Mouse (Mus musculus): ENCODE measurements around the gene Gm10024. TPM values are rescaled to one million over a fixed set of nuclear protein-coding genes. Genes with fewer than 3 reads are reported as not detected.
"Not testable (repeated sequence)": the region's sequence is repeated elsewhere in the genome, so short reads cannot be mapped to it uniquely, and the experiment has no call there.

The Gm10024 gene
- polyA plus RNA-seq, 1 experiment: not detected

DNA sequence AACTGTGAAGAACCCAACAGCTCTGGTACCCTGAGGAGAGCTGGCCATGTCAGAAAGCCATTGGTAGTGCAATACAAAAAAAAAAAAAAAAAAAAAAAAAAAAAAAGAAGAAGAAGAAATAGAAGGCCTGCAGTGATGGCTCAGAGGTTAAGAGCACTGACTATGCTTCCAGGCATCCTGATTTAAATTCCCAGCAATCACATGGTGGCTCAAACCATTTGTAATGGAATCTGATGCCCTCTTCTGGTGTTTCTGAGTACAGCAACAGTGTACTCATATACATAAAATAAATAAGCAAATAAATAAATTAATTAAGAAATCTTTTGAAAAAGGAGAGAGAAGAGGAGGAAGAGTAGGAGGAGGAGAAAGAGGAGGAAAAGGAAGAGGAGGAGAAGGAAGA lies 42.2 kb downstream of the Gm10024 start:
- H3K27me3 ChIP-seq (ENCODE audit: control insufficient read depth, insufficient read depth, low read length): no peaks in the 10 kb centered on the region

DNA sequence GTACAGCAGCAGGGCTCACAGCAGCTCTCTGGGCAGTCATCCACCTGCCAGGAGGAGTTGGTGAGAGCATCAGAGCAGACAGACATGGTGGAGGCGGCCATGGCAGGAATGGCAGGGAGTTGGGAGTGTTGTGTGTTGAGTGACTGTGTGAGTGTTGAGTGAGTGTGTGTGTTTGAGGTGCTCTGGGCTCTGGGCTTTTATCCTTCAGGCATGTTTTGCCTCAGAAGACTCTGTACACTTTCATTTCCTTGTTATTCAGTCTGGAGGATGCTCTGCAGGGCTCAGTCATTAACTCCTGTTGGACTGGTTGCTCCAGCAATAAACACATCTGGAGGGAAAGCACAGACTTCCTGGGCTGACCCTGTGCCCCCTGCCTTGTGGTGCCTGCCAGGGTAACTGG lies 48.3 kb downstream of the Gm10024 start, which contains the start of gene Gm3233:
Gene Gm3233, minus strand, starts transcription at position 101 of the 400 bp plus-strand sequence.
- not testable (repeated sequence) for H3K4me3 ChIP-seq (ENCODE audit: low read depth, low read length); H3K27me3 ChIP-seq (ENCODE audit: control insufficient read depth, insufficient read depth, low read length); H3K36me3 ChIP-seq (ENCODE audit: control insufficient read depth, insufficient read depth, low read length); H3K4me1 ChIP-seq (ENCODE audit: control insufficient read depth, insufficient read depth, insufficient read length, low read length); H3K27ac ChIP-seq (ENCODE audit: insufficient read depth, low read depth, low read length)
- no CpG with 5 or more reads among the region's 1 CpGs for WGBS

More for the DNA sequence above, 42.2 kb downstream of the Gm10024 start:
- Histone ChIP-seq H3K4me3 (ENCODE audit: low read depth, low read length) (no peak overlapping the region), H3K27ac (ENCODE audit: insufficient read depth, low read depth, low read length) (no peak overlapping the region), H3K4me1 (ENCODE audit: control insufficient read depth, insufficient read depth, insufficient read length, low read length) (no peaks in the 10 kb centered on the region), H3K36me3 (ENCODE audit: control insufficient read depth, insufficient read depth, low read length) (no peaks in the 10 kb centered on the region)
- TF ChIP-seq CTCF (IDR thresholded peaks at IDR 0.05; ENCODE audit: extremely low read depth, insufficient read length, insufficient replicate concordance, low read depth, low read length) (no peak), POLR2A (IDR thresholded peaks at IDR 0.05; ENCODE audit: low read depth, low read length) (no peak)

Other genes with a start within 250 kb of the Gm10024 start
- gene Fam207a, start 195.7 kb upstream of the Gm10024 start, polyA plus RNA-seq (2012; rRNA removed): 20.4 and 36.4 TPM in 2 replicates
- gene Itgb2, start 181.2 kb upstream of the Gm10024 start, polyA plus RNA-seq (2012; rRNA removed): 14.3 and 17.4 TPM in 2 replicates
- gene Pttg1ip, start 129.7 kb upstream of the Gm10024 start, polyA plus RNA-seq (2012; rRNA removed): 82.9 and 176 TPM in 2 replicates
- 129 and 254 TPM in 2 replicates for gene Sumo3, start 105.4 kb upstream of the Gm10024 start, polyA plus RNA-seq (2012; rRNA removed)
- gene Gm49325, start 105.3 kb upstream of the Gm10024 start, polyA plus RNA-seq (2012; rRNA removed): not detected in 2 replicates
- 16.5 and 20.9 TPM in 2 replicates for gene Ube2g2, start 89.2 kb upstream of the Gm10024 start, polyA plus RNA-seq (2012; rRNA removed)
- 0.11 and 0.33 TPM in 2 replicates for gene Tspear, start 24.9 kb upstream of the Gm10024 start, polyA plus RNA-seq (2012; rRNA removed)
- gene Gm19402, start 20.7 kb upstream of the Gm10024 start, polyA plus RNA-seq (2012; rRNA removed): not detected in 2 replicates
- gene Gm9508, start 14.2 kb upstream of the Gm10024 start, polyA plus RNA-seq (2012; rRNA removed): not detected in 2 replicates
- not detected in 2 replicates for gene Gm10272, start 4.8 kb upstream of the Gm10024 start, polyA plus RNA-seq (2012; rRNA removed)
- 0.85 TPM in 1 of 2 replicates, not detected in the other for gene Gm10142, start 4.3 kb downstream of the Gm10024 start, polyA plus RNA-seq (2012; rRNA removed)
- gene Krtap12-1, start 9.1 kb downstream of the Gm10024 start, polyA plus RNA-seq (2012; rRNA removed): not detected in 2 replicates
- gene Gm10100, start 15.0 kb downstream of the Gm10024 start, polyA plus RNA-seq (2012; rRNA removed): not detected in 2 replicates
- gene Gm18596, start 31.2 kb downstream of the Gm10024 start, polyA plus RNA-seq (2012; rRNA removed): not detected in 2 replicates
- gene Gm9736, start 39.9 kb downstream of the Gm10024 start, polyA plus RNA-seq (2012; rRNA removed): not detected in 2 replicates
- not detected in 2 replicates for gene Gm3233, start 48.2 kb downstream of the Gm10024 start, polyA plus RNA-seq (2012; rRNA removed)
- not detected in 2 replicates for gene Gm3238, start 59.9 kb downstream of the Gm10024 start, polyA plus RNA-seq (2012; rRNA removed)
- gene Gm7138, start 65.5 kb downstream of the Gm10024 start, polyA plus RNA-seq (2012; rRNA removed): not detected in 2 replicates
- not detected in 2 replicates for gene Gm3250, start 71.1 kb downstream of the Gm10024 start, polyA plus RNA-seq (2012; rRNA removed)
- not detected in 2 replicates for gene Gm7137, start 76.7 kb downstream of the Gm10024 start, polyA plus RNA-seq (2012; rRNA removed)
- gene Gm9639, start 83.6 kb downstream of the Gm10024 start, polyA plus RNA-seq (2012; rRNA removed): not detected in 2 replicates
- gene Gm19668, start 87.7 kb downstream of the Gm10024 start, polyA plus RNA-seq (2012; rRNA removed): not detected in 2 replicates
- not detected in 2 replicates for gene Gm9507, start 100.4 kb downstream of the Gm10024 start, polyA plus RNA-seq (2012; rRNA removed)
- not detected in 2 replicates for gene Gm2696, start 103.2 kb downstream of the Gm10024 start, polyA plus RNA-seq (2012; rRNA removed)
- not detected in 2 replicates for gene Krtap10-4, start 115.6 kb downstream of the Gm10024 start, polyA plus RNA-seq (2012; rRNA removed)
- 0.09 TPM in 1 of 2 replicates, not detected in the other for gene Krtap10-10, start 124.5 kb downstream of the Gm10024 start, polyA plus RNA-seq (2012; rRNA removed)
- gene Gm36176, start 135.3 kb downstream of the Gm10024 start, polyA plus RNA-seq (2012; rRNA removed): not detected in 2 replicates
- gene Gm10318, start 141.4 kb downstream of the Gm10024 start, polyA plus RNA-seq (2012; rRNA removed): not detected in 2 replicates
- not detected in 2 replicates for gene Gm3285, start 150.5 kb downstream of the Gm10024 start, polyA plus RNA-seq (2012; rRNA removed)
- 4.0 and 5.3 TPM in 2 replicates for gene Lrrc3, start 191.1 kb downstream of the Gm10024 start, polyA plus RNA-seq (2012; rRNA removed)

All from small intestine, adult 2 months (tissue).